Mouse (Mus musculus) MEL (cell line): ENCODE data around the gene Cd164l2. TPM values are rescaled to one million over a fixed set of nuclear protein-coding genes. Genes with fewer than 3 reads are reported as not detected.

Source experiments
- DNase-seq: peaks from one replicate; pipeline ENCODE4 v3.0.0; 2011; ENCODE audit warnings: low read depth, low spot score
- H3K27ac ChIP-seq: 2 replicates; pipeline ENCODE4 v1.5.1; 2012; ENCODE audit warnings: low read depth, mild to moderate bottlenecking, control low read depth, low read length, moderate library complexity; ENCODE audit not compliant: control insufficient read depth
- H3K27me3 ChIP-seq, 2 experiments: fragments of 150-350 bp in 1 of 2; sonication (generic) in 1 of 2; 2 replicates each; pipeline ENCODE4 v1.6.1; 2012; ENCODE audit warnings: low read length in 2 of 2, mild to moderate bottlenecking in 2 of 2, improper control_type of control experiment in 1 of 2, moderate library complexity in 1 of 2; ENCODE audit not compliant: insufficient read depth in 2 of 2, control insufficient read depth in 1 of 2
- H3K36me3 ChIP-seq, 2 experiments: 2 replicates each; pipeline ENCODE4 v1.6.1; 2012 to 2014; ENCODE audit warnings: low read length in 2 of 2, improper control_type of control experiment in 1 of 2, inconsistent platforms in 1 of 2, mild to moderate bottlenecking in 1 of 2; ENCODE audit not compliant: insufficient read depth in 2 of 2, control insufficient read depth in 1 of 2
- H3K4me1 ChIP-seq, 2 experiments: fragments of 150-350 bp in 1 of 2; sonication (generic) in 1 of 2; 2 replicates each; pipeline ENCODE4 v1.6.1; 2012; ENCODE audit warnings: low read length in 2 of 2, improper control_type of control experiment in 1 of 2, mild to moderate bottlenecking in 1 of 2; ENCODE audit not compliant: insufficient read depth in 2 of 2, control insufficient read depth in 1 of 2
- H3K4me3 ChIP-seq, 2 experiments: fragments of 150-350 bp in 1 of 2; sonication (generic) in 1 of 2; 2 replicates each; pipeline ENCODE4 v1.5.1; 2012; ENCODE audit warnings: low read depth in 2 of 2, low read length in 2 of 2, mild to moderate bottlenecking in 2 of 2, moderate library complexity in 2 of 2, control low read depth in 1 of 2, improper control_type of control experiment in 1 of 2; ENCODE audit not compliant: control insufficient read depth in 1 of 2, insufficient read depth in 1 of 2
- H3K79me2 ChIP-seq: 2 replicates; pipeline ENCODE4 v1.6.1; 2012; ENCODE audit warnings: mild to moderate bottlenecking, low read length, moderate library complexity; ENCODE audit not compliant: control insufficient read depth, poor library complexity, insufficient read depth
- H3K9ac ChIP-seq: 2 replicates; pipeline ENCODE4 v1.6.1; 2012; ENCODE audit warnings: low read depth, mild to moderate bottlenecking, control low read depth, low read length, moderate library complexity; ENCODE audit not compliant: control insufficient read depth, poor library complexity, severe bottlenecking
- H3K9me3 ChIP-seq: fragments of 150-350 bp; sonication (generic); replicated peaks from 2 replicates; pipeline ENCODE4 v1.6.1; 2012; ENCODE audit warnings: mild to moderate bottlenecking, low read length, improper control_type of control experiment, moderate library complexity; ENCODE audit not compliant: insufficient read depth
- CHD1 ChIP-seq: IDR thresholded peaks from 2 replicates; pipeline ENCODE4 v1.6.1; 2012; ENCODE audit warnings: low read depth, mild to moderate bottlenecking, inconsistent platforms, low read length, improper control_type of control experiment
- E2F4 ChIP-seq: IDR thresholded peaks from 2 replicates; pipeline ENCODE4 v1.6.1; 2011; ENCODE audit warnings: low read depth, low read length, improper control_type of control experiment, borderline replicate concordance
- ETS1 ChIP-seq: IDR thresholded peaks from 2 replicates; pipeline ENCODE4 v1.6.1; 2012; ENCODE audit warnings: low read depth, mild to moderate bottlenecking, inconsistent platforms, low read length, improper control_type of control experiment, moderate library complexity
- GATA1 ChIP-seq: IDR thresholded peaks from 2 replicates; pipeline ENCODE4 v1.6.1; 2011; ENCODE audit warnings: low read depth, low read length, improper control_type of control experiment
- HCFC1 ChIP-seq: IDR thresholded peaks from 2 replicates; pipeline ENCODE4 v1.6.1; 2012; ENCODE audit warnings: low read depth, mild to moderate bottlenecking, inconsistent platforms, low read length, improper control_type of control experiment, moderate library complexity
- JUND ChIP-seq: IDR thresholded peaks from 2 replicates; pipeline ENCODE4 v1.6.1; 2011; ENCODE audit warnings: low read depth, mild to moderate bottlenecking, improper control_type of control experiment, low read length
- MAFK ChIP-seq: IDR thresholded peaks from 2 replicates; pipeline ENCODE4 v1.6.1; 2011; ENCODE audit warnings: low read depth, mild to moderate bottlenecking, low read length, improper control_type of control experiment, borderline replicate concordance
- MAX ChIP-seq: IDR thresholded peaks from 2 replicates; pipeline ENCODE4 v1.6.1; 2011; ENCODE audit warnings: low read length, improper control_type of control experiment
- MAZ ChIP-seq: IDR thresholded peaks from 2 replicates; pipeline ENCODE4 v1.6.1; 2012; ENCODE audit warnings: low read depth, mild to moderate bottlenecking, inconsistent platforms, low read length, improper control_type of control experiment
- MYC ChIP-seq: IDR thresholded peaks from 2 replicates; pipeline ENCODE4 v1.6.1; 2011; ENCODE audit warnings: low read depth, mild to moderate bottlenecking, low read length, improper control_type of control experiment, moderate library complexity
- NRF1 ChIP-seq: IDR thresholded peaks from 2 replicates; pipeline ENCODE4 v1.6.1; 2014; ENCODE audit warnings: low read depth, mild to moderate bottlenecking, inconsistent platforms, low read length, improper control_type of control experiment, moderate library complexity; ENCODE audit not compliant: poor library complexity, insufficient read depth, severe bottlenecking
- POLR2A ChIP-seq, 2 experiments: IDR thresholded peaks; 2 replicates each; pipeline ENCODE4 v1.6.1; 2011 to 2012; ENCODE audit warnings: low read length in 2 of 2, mild to moderate bottlenecking in 2 of 2, control low read depth in 1 of 2, improper control_type of control experiment in 1 of 2, low read depth in 1 of 2, moderate library complexity in 1 of 2; ENCODE audit not compliant: control insufficient read depth in 1 of 2, insufficient read depth in 1 of 2, poor library complexity in 1 of 2
- POLR2AphosphoS5 ChIP-seq: IDR thresholded peaks from 2 replicates; pipeline ENCODE4 v1.6.1; 2012; ENCODE audit warnings: low read depth, borderline replicate concordance, mild to moderate bottlenecking, inconsistent platforms, low read length, moderate library complexity, mixed read lengths
- RAD21 ChIP-seq: IDR thresholded peaks from 2 replicates; pipeline ENCODE4 v1.6.1; 2011; ENCODE audit warnings: mild to moderate bottlenecking, low read depth, low read length, improper control_type of control experiment
- RCOR1 ChIP-seq: IDR thresholded peaks from 2 replicates; pipeline ENCODE4 v1.6.1; 2012; ENCODE audit warnings: low read depth, mild to moderate bottlenecking, inconsistent platforms, low read length, improper control_type of control experiment
- SIN3A ChIP-seq: IDR thresholded peaks from 2 replicates; pipeline ENCODE4 v1.6.1; 2012; ENCODE audit warnings: low read length, improper control_type of control experiment, inconsistent platforms
- SMC3 ChIP-seq: IDR thresholded peaks from 2 replicates; pipeline ENCODE4 v1.6.1; 2011; ENCODE audit warnings: low read depth, low read length, improper control_type of control experiment
- TAL1 ChIP-seq: IDR thresholded peaks from 2 replicates; pipeline ENCODE4 v1.6.1; 2012; ENCODE audit warnings: mild to moderate bottlenecking, inconsistent platforms, low read length, moderate library complexity, mixed read lengths
- TBP ChIP-seq: IDR thresholded peaks from 2 replicates; pipeline ENCODE4 v1.8.0; 2011; ENCODE audit warnings: low read depth, low read length, improper control_type of control experiment
- TCF12 ChIP-seq: IDR thresholded peaks from 2 replicates; pipeline ENCODE4 v1.6.1; 2014; ENCODE audit warnings: low read depth, mild to moderate bottlenecking, inconsistent platforms, low read length, improper control_type of control experiment, moderate library complexity
- UBTF ChIP-seq: IDR thresholded peaks from 2 replicates; pipeline ENCODE4 v1.6.1; 2012; ENCODE audit warnings: low read depth, mild to moderate bottlenecking, inconsistent platforms, low read length, improper control_type of control experiment, moderate library complexity, borderline replicate concordance; ENCODE audit not compliant: insufficient read depth
- USF1 ChIP-seq: IDR thresholded peaks from 2 replicates; pipeline ENCODE4 v1.6.1; 2014; ENCODE audit warnings: low read depth, mild to moderate bottlenecking, inconsistent platforms, low read length, improper control_type of control experiment, moderate library complexity
- ZKSCAN1 ChIP-seq: IDR thresholded peaks from 2 replicates; pipeline ENCODE4 v1.6.1; 2012; ENCODE audit warnings: low read depth, mild to moderate bottlenecking, inconsistent platforms, low read length, improper control_type of control experiment, moderate library complexity
- ZMIZ1 ChIP-seq: IDR thresholded peaks from 2 replicates; pipeline ENCODE4 v1.6.1; 2012; ENCODE audit warnings: low read depth, mild to moderate bottlenecking, inconsistent platforms, low read length, improper control_type of control experiment, moderate library complexity
- polyA plus RNA-seq, 2 experiments: library from polyadenylated mRNA; stranded (reverse) in 1 of 2; unstranded in 1 of 2; fragments of >175 nt in 1 of 2; fragments of >200 nt in 1 of 2; gene quantifications; 2 replicates each; pipeline versions ENCODE4 v1.2.1 to v1.2.4; 2012; ENCODE audit warnings: low replicate concordance in 2 of 2, low read depth in 1 of 2; ENCODE audit not compliant: insufficient read length in 2 of 2, insufficient read depth in 1 of 2, missing spikeins in 1 of 2
- total RNA-seq: library from RNA; depleted of rRNA; stranded (reverse); fragments of 300-350 nt; gene quantifications from 2 replicates; pipeline ENCODE4 v1.2.3, GENCODE M21; 2012; rRNA removed

Cd164l2 gene
- total RNA-seq, result not detected in 2 replicates
- polyA plus RNA-seq, result not detected

- H3K27ac ChIP-seq, result no peak within 1 kb of the TSS
- no peaks in the 10 kb centered on the region for H3K9me3 ChIP-seq
- no peak for TF ChIP-seq TCF12
- no peak for TF ChIP-seq TBP
- TF ChIP-seq JUND, result no peak
- no peak for TF ChIP-seq UBTF
- no peak for TF ChIP-seq RAD21
- no peak for TF ChIP-seq ZMIZ1
- no peak for TF ChIP-seq SIN3A
- no peak for TF ChIP-seq MAFK
- no peak for TF ChIP-seq MAZ
- no peak for TF ChIP-seq MYC
- TF ChIP-seq E2F4, result no peak
- no peak for TF ChIP-seq POLR2A (IDR thresholded peaks at IDR 0.05; ENCODE audit: control insufficient read depth in 1 of 2, insufficient read depth in 1 of 2, low read depth in 1 of 2, low read length in 2 of 2, poor library complexity in 1 of 2)
- no peak for TF ChIP-seq SMC3
- TF ChIP-seq CHD1, result no peak
- TF ChIP-seq, all 39 proteins: peak for 0
- peaks cover 2 to 11% of the 10 kb centered on the region in 2 experiments; a peak in 2 of 4 replicates for H3K4me1 ChIP-seq
- H3K36me3 ChIP-seq, result no peaks in the 10 kb centered on the region
- H3K4me3 ChIP-seq, result peak within 1 kb of the TSS; percentile 65 to 90
- no peaks in the 10 kb centered on the region for H3K79me2 ChIP-seq
- H3K27me3 ChIP-seq, result no peaks in the 10 kb centered on the region
- peak within 1 kb of the TSS; percentile 50 for H3K9ac ChIP-seq
- peak; percentile 22 for DNase-seq
Measured at GRCm38 (mm10) chr4:133211751-133212561, at the start of gene Cd164l2, which contains the start of gene Gpr3. Gene Cd164l2, plus strand, starts transcription at chr4:133212131. Gene Gpr3, minus strand, starts transcription at chr4:133212536.

DNA sequence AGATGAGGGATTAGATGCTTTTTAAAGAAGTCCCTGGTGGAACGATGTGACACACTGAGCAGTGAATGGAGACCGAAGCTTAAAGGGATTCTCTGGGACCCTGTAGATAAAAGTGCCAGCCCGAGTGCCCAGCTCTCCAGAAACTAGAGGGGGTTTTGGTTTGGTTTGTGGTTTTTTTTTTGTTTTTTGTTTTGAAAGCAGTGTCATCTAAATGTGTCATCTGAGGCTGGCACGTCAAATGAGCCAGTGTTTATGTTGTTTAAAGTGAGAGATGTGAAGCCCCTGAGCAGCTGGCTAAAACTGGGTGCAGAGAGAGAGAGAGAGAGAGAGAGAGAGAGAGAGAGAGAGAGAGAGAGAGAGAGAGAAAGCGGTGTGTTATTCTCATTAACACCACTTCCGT, 49.7 kb upstream of the Cd164l2 start:
- DNase-seq, result no peak
- Histone ChIP-seq H3K9ac (no peak overlapping the region), H3K27me3 (no peaks in the 10 kb centered on the region)

More for the DNA sequence above, 49.7 kb upstream of the Cd164l2 start:
- no peak overlapping the region for H3K27ac ChIP-seq
- peaks cover 23% of the 10 kb centered on the region; the same call in 1 of the 2 replicates for H3K79me2 ChIP-seq
- H3K4me1 ChIP-seq, result peaks cover 5 to 10% of the 10 kb centered on the region in 2 experiments; a peak in 3 of 4 replicates
- H3K36me3 ChIP-seq, result peaks cover 5 to 11% of the 10 kb centered on the region in 2 experiments
- TF ChIP-seq RCOR1 (no peak), MAX (no peak), TAL1 (no peak), USF1 (no peak), POLR2AphosphoS5 (no peak), TBP (no peak), E2F4 (no peak), GATA1 (no peak), ETS1 (no peak), HCFC1 (no peak), CHD1 (no peak), ZKSCAN1 (no peak), JUND (no peak), MAFK (no peak), NRF1 (no peak), SMC3 (no peak), SIN3A (no peak)
- H3K4me3 ChIP-seq, result no peak overlapping the region
- no peaks in the 10 kb centered on the region for H3K9me3 ChIP-seq
